Mouse (Mus musculus) liver, adult 2 months (tissue): ENCODE results near the gene Inka2.

Experiments
- CTCF ChIP-seq: fragments of 200-500 bp; IDR thresholded peaks from 2 replicates; pipeline ENCODE4 v1.5.1; 2011; ENCODE audit warnings: low read depth, low read length, control low read depth
- POLR2A ChIP-seq: fragments of 200-500 bp; IDR thresholded peaks from 2 replicates; pipeline ENCODE4 v1.6.1; 2011; ENCODE audit warnings: low read length, control low read depth; ENCODE audit not compliant: insufficient read depth; ENCODE audit errors: extremely low read depth

DNA sequence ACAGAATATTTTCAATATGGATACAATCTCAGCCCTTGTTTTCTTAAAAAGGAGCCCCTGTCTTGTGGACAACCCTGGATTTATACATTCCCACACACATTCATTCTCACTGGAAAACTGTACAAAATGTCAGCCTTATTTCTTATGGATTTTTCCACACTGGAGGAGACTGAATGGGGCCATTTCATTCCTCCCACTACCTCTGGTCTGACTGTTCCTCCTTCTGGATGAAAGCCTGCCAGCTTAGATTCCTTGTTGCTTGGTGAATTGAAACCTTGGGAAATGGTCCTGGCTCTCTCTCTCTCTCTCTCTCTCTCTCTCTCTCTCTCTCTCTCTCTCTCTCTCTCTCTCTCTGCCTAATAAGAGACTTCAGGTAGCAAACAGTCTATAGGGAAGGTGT, 8.4 kb downstream of the Inka2 start:
- TF ChIP-seq POLR2A (no peak), CTCF (no peak)
